Mouse (Mus musculus): ENCODE measurements at regions not wholly inside any gene's neighbourhood (a gene's known extent, or its start where the extent isn't known, plus 50 kb on each side); places are given as distances from the start of the nearest gene placed in this dataset.

GRCm38 (mm10) chr9:50438738-50439137, 55.6 kb upstream of the Plet1 start:
- TF ChIP-seq CTCF (IDR thresholded peaks at IDR 0.05 in 2 of 3, conservative IDR thresholded peaks at IDR 0.05 in 1 of 3; ENCODE audit: control insufficient read depth in 1 of 3, insufficient read depth in 1 of 3, low read depth in 2 of 3, low read length in 3 of 3, poor library complexity in 1 of 3, severe bottlenecking in 1 of 3) (no peak), POLR2AphosphoS2 (IDR thresholded peaks at IDR 0.05; ENCODE audit: low read length) (no peak), TAL1 (IDR thresholded peaks at IDR 0.05; ENCODE audit: low read length) (no peak), JUND (IDR thresholded peaks at IDR 0.05; ENCODE audit: low read depth, low read length) (no peak), ZNF384 (IDR thresholded peaks at IDR 0.05; ENCODE audit: low read depth, low read length) (no peak), EP300 (IDR thresholded peaks at IDR 0.05; ENCODE audit: low read depth in 1 of 2, low read length in 2 of 2) (no peak), SIN3A (IDR thresholded peaks at IDR 0.05; ENCODE audit: low read length) (no peak), POLR2AphosphoS5 (IDR thresholded peaks at IDR 0.05; ENCODE audit: borderline replicate concordance, low read depth, low read length) (no peak), ZMIZ1 (IDR thresholded peaks at IDR 0.05; ENCODE audit: low read depth, low read length) (no peak), GABPA (IDR thresholded peaks at IDR 0.05; ENCODE audit: low read depth, low read length) (no peak), POLR2A (IDR thresholded peaks at IDR 0.05; ENCODE audit: control insufficient read depth in 1 of 2, insufficient read depth in 1 of 2, low read depth in 1 of 2, low read length in 2 of 2, poor library complexity in 1 of 2) (no peak), USF2 (IDR thresholded peaks at IDR 0.05; ENCODE audit: borderline replicate concordance in 1 of 2, insufficient read depth in 1 of 2, low read depth in 1 of 2, low read length in 2 of 2) (no peak), CHD1 (IDR thresholded peaks at IDR 0.05; ENCODE audit: low read depth, low read length) (no peak), GATA1 (IDR thresholded peaks at IDR 0.05; ENCODE audit: low read depth, low read length) (no peak)
